Mouse (Mus musculus): ENCODE data around the gene Kmt2d. TPM values are rescaled to one million over a fixed set of nuclear protein-coding genes. Genes with fewer than 3 reads are reported as not detected.

Gene Kmt2d
- polyA plus RNA-seq, 1 experiment, result 37.5 TPM

GRCm38 (mm10) chr15:98867321-98867720 is 3.7 kb downstream of the Kmt2d start:
- peak; percentile 77 for DNase-seq (ENCODE audit: low read depth)
- no peak for TF ChIP-seq POLR2A (IDR thresholded peaks at IDR 0.05; ENCODE audit: borderline replicate concordance, extremely low read depth, insufficient read depth, insufficient read length, poor library complexity, severe bottlenecking)
- no peak for TF ChIP-seq CTCF (IDR thresholded peaks at IDR 0.05; ENCODE audit: borderline replicate concordance, extremely low read depth, insufficient read depth, insufficient read length)

- no peak for TF ChIP-seq CTCF (IDR thresholded peaks at IDR 0.05; ENCODE audit: borderline replicate concordance, extremely low read depth, insufficient read depth, insufficient read length)
- TF ChIP-seq POLR2A (IDR thresholded peaks at IDR 0.05; ENCODE audit: borderline replicate concordance, extremely low read depth, insufficient read depth, insufficient read length, poor library complexity, severe bottlenecking), result no peak
- DNase-seq (ENCODE audit: low read depth), result no peak
Observed at GRCm38 (mm10) chr15:98866501-98866900, 4.5 kb downstream of the Kmt2d start.

GRCm38 (mm10) chr15:98865771-98866170 is 5.2 kb downstream of the Kmt2d start:
- TF ChIP-seq CTCF (IDR thresholded peaks at IDR 0.05; ENCODE audit: borderline replicate concordance, extremely low read depth, insufficient read depth, insufficient read length) (no peak), POLR2A (IDR thresholded peaks at IDR 0.05; ENCODE audit: borderline replicate concordance, extremely low read depth, insufficient read depth, insufficient read length, poor library complexity, severe bottlenecking) (no peak)
- no peak for DNase-seq (ENCODE audit: low read depth)

GRCm38 (mm10) chr15:98864951-98865350 is 6.1 kb downstream of the Kmt2d start:
- no peak for TF ChIP-seq POLR2A (IDR thresholded peaks at IDR 0.05; ENCODE audit: borderline replicate concordance, extremely low read depth, insufficient read depth, insufficient read length, poor library complexity, severe bottlenecking)
- no peak for TF ChIP-seq CTCF (IDR thresholded peaks at IDR 0.05; ENCODE audit: borderline replicate concordance, extremely low read depth, insufficient read depth, insufficient read length)
- no peak for DNase-seq (ENCODE audit: low read depth)

GRCm38 (mm10) chr15:98863451-98863958 is 7.5 kb downstream of the Kmt2d start:
- DNase-seq (ENCODE audit: low read depth), result no peak

GRCm38 (mm10) chr15:98861701-98862410 is 9.1 kb downstream of the Kmt2d start:
- TF ChIP-seq POLR2A (IDR thresholded peaks at IDR 0.05; ENCODE audit: borderline replicate concordance, extremely low read depth, insufficient read depth, insufficient read length, poor library complexity, severe bottlenecking), result no peak
- no peak for TF ChIP-seq CTCF (IDR thresholded peaks at IDR 0.05; ENCODE audit: borderline replicate concordance, extremely low read depth, insufficient read depth, insufficient read length)
- no peak for DNase-seq (ENCODE audit: low read depth)

More at GRCm38 (mm10) chr15:98863451-98863958, 7.5 kb downstream of the Kmt2d start:
- TF ChIP-seq POLR2A (IDR thresholded peaks at IDR 0.05; ENCODE audit: borderline replicate concordance, extremely low read depth, insufficient read depth, insufficient read length, poor library complexity, severe bottlenecking) (no peak), CTCF (IDR thresholded peaks at IDR 0.05; ENCODE audit: borderline replicate concordance, extremely low read depth, insufficient read depth, insufficient read length) (no peak)

- no peak for TF ChIP-seq CTCF (IDR thresholded peaks at IDR 0.05; ENCODE audit: borderline replicate concordance, extremely low read depth, insufficient read depth, insufficient read length)
- no peak for TF ChIP-seq POLR2A (IDR thresholded peaks at IDR 0.05; ENCODE audit: borderline replicate concordance, extremely low read depth, insufficient read depth, insufficient read length, poor library complexity, severe bottlenecking)
- DNase-seq (ENCODE audit: low read depth), result no peak
Observed at GRCm38 (mm10) chr15:98860921-98861320, 10.1 kb downstream of the Kmt2d start.

GRCm38 (mm10) chr15:98859319-98860043 is 11.5 kb downstream of the Kmt2d start:
- no peak for DNase-seq (ENCODE audit: low read depth)

GRCm38 (mm10) chr15:98854214-98854613 is 16.8 kb downstream of the Kmt2d start:
- no peak for DNase-seq (ENCODE audit: low read depth)

More at GRCm38 (mm10) chr15:98859319-98860043, 11.5 kb downstream of the Kmt2d start:
- TF ChIP-seq POLR2A (IDR thresholded peaks at IDR 0.05; ENCODE audit: borderline replicate concordance, extremely low read depth, insufficient read depth, insufficient read length, poor library complexity, severe bottlenecking), result no peak
- TF ChIP-seq CTCF (IDR thresholded peaks at IDR 0.05; ENCODE audit: borderline replicate concordance, extremely low read depth, insufficient read depth, insufficient read length), result no peak

GRCm38 (mm10) chr15:98853161-98853937 is 17.7 kb downstream of the Kmt2d start:
- no peak for TF ChIP-seq CTCF (IDR thresholded peaks at IDR 0.05; ENCODE audit: borderline replicate concordance, extremely low read depth, insufficient read depth, insufficient read length)
- no peak for TF ChIP-seq POLR2A (IDR thresholded peaks at IDR 0.05; ENCODE audit: borderline replicate concordance, extremely low read depth, insufficient read depth, insufficient read length, poor library complexity, severe bottlenecking)
- no peak for DNase-seq (ENCODE audit: low read depth)

More at GRCm38 (mm10) chr15:98854214-98854613, 16.8 kb downstream of the Kmt2d start:
- TF ChIP-seq CTCF (IDR thresholded peaks at IDR 0.05; ENCODE audit: borderline replicate concordance, extremely low read depth, insufficient read depth, insufficient read length) (no peak), POLR2A (IDR thresholded peaks at IDR 0.05; ENCODE audit: borderline replicate concordance, extremely low read depth, insufficient read depth, insufficient read length, poor library complexity, severe bottlenecking) (no peak)

- TF ChIP-seq POLR2A (IDR thresholded peaks at IDR 0.05; ENCODE audit: borderline replicate concordance, extremely low read depth, insufficient read depth, insufficient read length, poor library complexity, severe bottlenecking) (no peak), CTCF (IDR thresholded peaks at IDR 0.05; ENCODE audit: borderline replicate concordance, extremely low read depth, insufficient read depth, insufficient read length) (no peak)
- no peak for DNase-seq (ENCODE audit: low read depth)
Observed at GRCm38 (mm10) chr15:98852733-98853132, 18.3 kb downstream of the Kmt2d start.

All from brain, embryonic 14.5 days (tissue).